Mouse (Mus musculus): ENCODE data around the gene Il12a.

DNA sequence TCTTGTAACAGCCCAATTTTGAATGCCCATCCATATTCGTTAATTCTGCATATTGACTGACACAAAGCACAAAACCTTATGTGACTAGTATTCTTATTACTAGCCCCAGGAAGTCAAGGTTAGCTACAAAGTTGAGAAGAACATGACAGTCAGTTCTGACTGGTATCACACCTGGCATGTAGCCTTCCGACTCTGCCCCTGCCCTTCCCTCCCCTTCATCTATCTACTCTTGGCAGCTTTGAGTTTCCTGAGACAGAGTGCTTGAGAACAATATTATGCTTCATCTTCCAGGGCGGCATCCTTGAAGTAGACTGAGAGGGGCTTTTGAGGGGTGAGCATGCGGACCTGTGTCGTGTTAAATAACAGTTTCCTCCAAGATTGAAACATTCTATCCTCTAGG, 54.6 kb downstream of the Il12a start:
- TF ChIP-seq CTCF (IDR thresholded peaks at IDR 0.05; ENCODE audit: low read depth), result no peak
- no peak for TF ChIP-seq EP300 (IDR thresholded peaks at IDR 0.05; ENCODE audit: low read depth)
